Mouse (Mus musculus) heart, embryonic 14.5 days (tissue): ENCODE measurements around the gene Kcnq1. TPM values are rescaled to one million over a fixed set of nuclear protein-coding genes. Genes with fewer than 3 reads are reported as not detected.

Source experiments
- ATAC-seq: fragments of 200-750 bp; cut with Nextera tagmentation; 2 replicates; pipeline ENCODE4 v1.8.0; 2017; ENCODE audit warnings: low read depth, moderate TSS enrichment; ENCODE audit not compliant: insufficient number of reproducible peaks, insufficient read depth, low FRiP score
- H3K27ac ChIP-seq, 2 experiments: fragments of 200-500 bp in 1 of 2; fragments of 300-500 bp in 1 of 2; sonication (generic) in 1 of 2; replicated peaks in 1 of 2; 2 replicates each; pipeline ENCODE4 v1.5.1; 2012 to 2014; ENCODE audit warnings: low read depth in 2 of 2, low read length in 2 of 2, control low read depth in 1 of 2, mild to moderate bottlenecking in 1 of 2, mixed read lengths in 1 of 2; ENCODE audit not compliant: control insufficient read depth in 1 of 2, insufficient read depth in 1 of 2
- H3K27me3 ChIP-seq: fragments of 300-500 bp; sonication (generic); 2 replicates; pipeline ENCODE4 v1.6.1; 2014; ENCODE audit warnings: mild to moderate bottlenecking, low read length, control low read depth; ENCODE audit not compliant: control insufficient read depth, insufficient read depth
- H3K36me3 ChIP-seq: fragments of 300-500 bp; sonication (generic); 2 replicates; pipeline ENCODE4 v1.6.1; 2014; ENCODE audit warnings: mild to moderate bottlenecking, control low read depth, low read length, mixed read lengths; ENCODE audit not compliant: control insufficient read depth, insufficient read depth
- H3K4me1 ChIP-seq, 2 experiments: fragments of 200-500 bp in 1 of 2; fragments of 300-500 bp in 1 of 2; sonication (generic) in 1 of 2; 2 replicates each; pipeline ENCODE4 v1.6.1; 2012 to 2014; ENCODE audit warnings: low read length in 2 of 2, control low read depth in 1 of 2, mixed read lengths in 1 of 2; ENCODE audit not compliant: control insufficient read depth in 2 of 2, insufficient read depth in 2 of 2
- H3K4me2 ChIP-seq: fragments of 300-500 bp; sonication (generic); 2 replicates; pipeline ENCODE4 v1.6.1; 2014; ENCODE audit warnings: mild to moderate bottlenecking, low read length
- H3K4me3 ChIP-seq, 2 experiments: fragments of 200-500 bp in 1 of 2; fragments of 300-500 bp in 1 of 2; sonication (generic) in 1 of 2; 2 replicates each; pipeline ENCODE4 v1.5.1; 2012 to 2014; ENCODE audit warnings: low read length in 2 of 2, mild to moderate bottlenecking in 2 of 2, control low read depth in 1 of 2, low read depth in 1 of 2, moderate library complexity in 1 of 2; ENCODE audit not compliant: control insufficient read depth in 1 of 2, insufficient read depth in 1 of 2
- H3K9ac ChIP-seq: fragments of 300-500 bp; sonication (generic); 2 replicates; pipeline ENCODE4 v1.6.1; 2014; ENCODE audit warnings: mild to moderate bottlenecking, low read length
- H3K9me3 ChIP-seq: fragments of 300-500 bp; sonication (generic); 2 replicates; pipeline ENCODE4 v1.6.1; 2016; ENCODE audit warnings: low read length, control low read depth; ENCODE audit not compliant: control insufficient read depth
- WGBS: fragments of 180-500 bp; shearing (Covaris S2); extraction: QIAGEN DNeasy Blood & Tissue Kit; methylation state at CpG from one replicate; pipeline ENCODE4 v1.1.7; 2014; 5-methylcytosine and 5-hydroxymethylcytosine counted together
- polyA plus RNA-seq: library from polyadenylated mRNA; unstranded; fragments of >200 nt; fragmentation: Nextera tagmentation; extraction: Ambion mirVana; gene quantifications from 2 replicates; pipeline ENCODE4 v1.2.1, GENCODE M21; 2014

Kcnq1 gene
- polyA plus RNA-seq, 1 experiment from 2014 or later, result 28.1 TPM

GRCm38 (mm10) chr7:143072605-143073004, 33.6 kb upstream of the Kcnq1 start:
- H3K36me3 ChIP-seq, result peaks cover 17% of the 10 kb centered on the region
- WGBS, result 76% methylated on average over 5 of the region's 5 CpGs
- H3K9ac ChIP-seq, result no peak overlapping the region
- no peak for ATAC-seq
- H3K4me2 ChIP-seq, result no peak overlapping the region
- no peak overlapping the region for H3K4me3 ChIP-seq
- no peaks in the 10 kb centered on the region for H3K27me3 ChIP-seq
- no peaks in the 10 kb centered on the region for H3K9me3 ChIP-seq
- no peak overlapping the region for H3K27ac ChIP-seq
- peaks cover 14 to 21% of the 10 kb centered on the region in 2 experiments for H3K4me1 ChIP-seq

DNA sequence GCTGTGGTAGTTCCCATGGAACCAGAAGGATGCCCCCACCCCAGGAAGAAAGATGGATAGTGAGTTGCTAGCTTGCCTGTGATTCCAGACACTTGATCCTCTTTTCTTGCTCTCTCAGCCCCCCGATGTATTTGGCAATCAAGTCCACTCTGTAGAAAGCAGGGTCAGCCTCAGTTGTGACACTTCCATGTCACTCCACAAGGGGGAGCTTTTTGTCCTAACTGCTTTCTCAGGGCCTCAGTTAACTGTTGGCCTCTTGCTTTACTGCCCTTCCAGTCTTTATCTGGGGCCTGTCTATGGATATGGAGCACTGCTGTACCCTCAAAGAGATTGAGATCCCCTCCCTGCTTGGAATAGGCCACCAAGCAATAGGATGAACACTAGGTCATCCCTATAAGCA, 33.1 kb upstream of the Kcnq1 start:
- Histone ChIP-seq H3K9me3 (no peaks in the 10 kb centered on the region), H3K4me3 (no peak overlapping the region), H3K4me2 (no peak overlapping the region), H3K27ac (no peak overlapping the region), H3K27me3 (no peaks in the 10 kb centered on the region), H3K36me3 (peaks cover 12% of the 10 kb centered on the region), H3K4me1 (peaks cover 14 to 16% of the 10 kb centered on the region in 2 experiments), H3K9ac (no peak overlapping the region)
- no peak for ATAC-seq
- WGBS, result 63% methylated on average over 1 of the region's 1 CpGs

GRCm38 (mm10) chr7:143075394-143075793, 30.8 kb upstream of the Kcnq1 start:
- Histone ChIP-seq H3K36me3 (peaks cover 6% of the 10 kb centered on the region; the same call in 1 of the 2 replicates), H3K9me3 (no peaks in the 10 kb centered on the region), H3K27me3 (no peaks in the 10 kb centered on the region), H3K4me3 (no peak overlapping the region), H3K4me2 (no peak overlapping the region), H3K4me1 (peaks cover 3 to 4% of the 10 kb centered on the region in 2 experiments), H3K27ac (no peak overlapping the region), H3K9ac (no peak overlapping the region)
- no peak for ATAC-seq
- 61% methylated on average over 5 of the region's 5 CpGs for WGBS

DNA sequence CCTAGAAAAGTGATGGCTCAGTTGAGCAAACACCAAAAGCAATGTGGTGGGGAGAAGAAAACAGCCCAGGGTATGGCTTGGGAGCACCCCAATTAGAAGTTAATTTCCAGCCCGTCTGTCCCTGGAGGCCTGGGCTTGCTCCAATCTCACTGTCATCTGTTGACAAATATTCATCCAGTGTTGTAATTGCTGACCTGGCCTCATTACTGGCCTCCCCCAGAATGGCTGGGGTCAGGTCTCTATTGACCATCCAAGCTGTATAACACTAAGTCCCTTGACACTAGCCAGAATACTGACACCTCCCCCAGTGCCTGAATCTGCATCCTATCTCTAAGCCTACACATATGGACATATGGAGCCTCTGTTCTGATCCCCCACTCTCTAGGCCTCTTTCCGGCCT, 28.8 kb upstream of the Kcnq1 start:
- Histone ChIP-seq H3K4me1 (no peaks in the 10 kb centered on the region), H3K4me3 (no peak overlapping the region), H3K27me3 (no peaks in the 10 kb centered on the region), H3K27ac (no peak overlapping the region), H3K9me3 (no peaks in the 10 kb centered on the region), H3K36me3 (no peaks in the 10 kb centered on the region), H3K4me2 (no peak overlapping the region), H3K9ac (no peak overlapping the region)
- ATAC-seq, result no peak
- WGBS, result 87% methylated on average over 2 of the region's 2 CpGs

DNA sequence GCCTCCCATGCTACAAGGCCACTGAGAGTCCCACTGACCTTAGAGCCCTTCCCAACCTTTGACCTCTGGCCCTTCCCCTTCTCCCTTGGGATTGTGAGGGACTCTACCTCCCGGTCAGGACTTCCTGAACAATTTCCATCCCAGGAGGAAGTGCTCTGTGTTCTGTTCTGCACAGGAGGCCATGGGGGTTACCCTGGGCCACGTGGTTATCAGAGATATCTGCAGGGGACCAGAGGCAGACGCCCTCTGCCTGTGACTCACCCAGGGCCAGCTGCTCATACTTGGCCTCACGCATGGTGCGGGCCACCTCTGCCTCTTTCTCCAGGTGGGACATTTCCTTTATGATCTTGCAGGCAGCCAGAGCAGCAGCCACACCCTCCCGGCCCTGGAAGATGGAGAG, 24.1 kb upstream of the Kcnq1 start:
- H3K4me2 ChIP-seq, result no peak overlapping the region
- H3K9ac ChIP-seq, result no peak overlapping the region
- ATAC-seq, result no peak
- H3K27me3 ChIP-seq, result peaks cover 4% of the 10 kb centered on the region; the same call in 1 of the 2 replicates
- no peaks in the 10 kb centered on the region for H3K36me3 ChIP-seq
- no peak overlapping the region for H3K4me3 ChIP-seq
- H3K4me1 ChIP-seq, result peaks cover 4 to 6% of the 10 kb centered on the region in 2 experiments
- no peak overlapping the region for H3K27ac ChIP-seq
- 54% methylated on average over 6 of the region's 6 CpGs for WGBS
- H3K9me3 ChIP-seq, result no peaks in the 10 kb centered on the region

GRCm38 (mm10) chr7:143083708-143084107, 22.5 kb upstream of the Kcnq1 start:
- Histone ChIP-seq H3K4me1 (peaks cover 4 to 9% of the 10 kb centered on the region in 2 experiments), H3K27me3 (peaks cover 4% of the 10 kb centered on the region; the same call in 1 of the 2 replicates), H3K27ac (no peak overlapping the region), H3K4me2 (no peak overlapping the region), H3K4me3 (no peak overlapping the region), H3K9me3 (no peaks in the 10 kb centered on the region), H3K36me3 (no peaks in the 10 kb centered on the region), H3K9ac (no peak overlapping the region)
- no peak for ATAC-seq
- 58% methylated on average over 2 of the region's 2 CpGs for WGBS

DNA sequence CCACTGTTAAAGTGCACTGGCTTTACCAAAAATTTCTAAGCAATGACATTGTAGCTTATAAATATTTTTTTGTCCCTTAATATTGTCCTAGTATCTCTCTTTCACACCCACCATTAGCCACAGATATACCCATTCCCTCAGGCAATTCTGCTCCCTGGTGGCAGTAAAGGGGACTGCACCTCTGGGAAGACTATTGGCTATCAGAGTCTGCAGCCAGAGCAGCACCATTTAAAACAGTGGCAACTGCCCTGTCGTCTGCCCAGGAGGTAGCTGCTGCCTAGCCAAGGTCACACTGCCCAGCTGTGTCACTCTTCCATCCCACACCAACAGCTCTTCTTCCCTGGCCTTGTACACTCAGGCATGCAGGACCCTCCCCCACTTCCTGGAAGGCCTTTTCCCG, 19.8 kb upstream of the Kcnq1 start:
- peak overlapping the region in 1 of 2 experiments; percentile 51; a peak in 3 of 4 replicates for H3K27ac ChIP-seq
- H3K4me1 ChIP-seq, result peaks cover 4 to 9% of the 10 kb centered on the region in 2 experiments
- no peaks in the 10 kb centered on the region for H3K36me3 ChIP-seq
- WGBS, result 44% methylated on average over 2 of the region's 2 CpGs
- no peak for ATAC-seq
- peaks cover 4% of the 10 kb centered on the region; the same call in 1 of the 2 replicates for H3K27me3 ChIP-seq
- peak overlapping the region; percentile 52 for H3K9ac ChIP-seq
- peak overlapping the region; percentile 35 for H3K4me2 ChIP-seq
- H3K9me3 ChIP-seq, result no peaks in the 10 kb centered on the region
- H3K4me3 ChIP-seq, result peak overlapping the region in 1 of 2 experiments; percentile 2; a peak in 1 of 4 replicates

- peak; percentile 80 for ATAC-seq
- peak overlapping the region; percentile 35 for H3K4me2 ChIP-seq
- no peaks in the 10 kb centered on the region for H3K9me3 ChIP-seq
- WGBS, result 36% methylated on average over 4 of the region's 4 CpGs
- peaks cover 4% of the 10 kb centered on the region; the same call in 1 of the 2 replicates for H3K27me3 ChIP-seq
- H3K4me3 ChIP-seq, result peak overlapping the region in 1 of 2 experiments; percentile 2; a peak in 1 of 4 replicates
- H3K27ac ChIP-seq, result peak overlapping the region; percentile 47 to 51
- peaks cover 4 to 9% of the 10 kb centered on the region in 2 experiments for H3K4me1 ChIP-seq
- peak overlapping the region; percentile 52 for H3K9ac ChIP-seq
- H3K36me3 ChIP-seq, result no peaks in the 10 kb centered on the region
Observed at GRCm38 (mm10) chr7:143087070-143087579, 19.0 kb upstream of the Kcnq1 start.
